36 mouse cellular contexts compared by ENCODE assay signal in the genomic region with DNA sequence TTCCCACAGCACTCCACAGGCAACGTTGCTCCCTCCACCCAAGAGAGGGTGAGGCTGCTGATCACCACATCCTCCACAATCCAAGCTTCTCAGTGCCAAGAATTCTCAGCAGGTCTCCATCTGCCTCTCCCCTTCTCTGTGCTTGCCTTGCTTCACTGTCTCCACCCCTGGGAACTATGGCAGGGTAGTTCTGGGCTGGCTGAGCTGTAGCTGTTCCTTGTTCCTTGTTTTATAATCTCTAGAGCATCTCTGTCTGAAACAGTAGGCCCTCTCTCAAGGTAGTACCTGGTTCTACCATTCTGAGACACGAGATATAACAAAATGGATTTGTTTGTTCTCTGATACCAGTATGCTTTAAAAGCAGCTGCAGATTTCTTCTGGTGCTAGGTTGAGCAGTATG. TPM values are rescaled to one million over a fixed set of nuclear protein-coding genes. Genes with fewer than 3 reads are reported as not detected.
"Had no signal": no experiment of that assay in that cellular context is flagged by ENCODE, and none has a peak within 500 bp of the region (broad histone marks: within the 10 kb centered on the region; RNA-seq: fewer than 3 reads in every experiment).

No protein-coding gene starts in this region.

- H3K9ac ChIP-seq: heart, embryonic 12.5 days; heart, embryonic 13.5 days; heart, embryonic 15.5 days; hindbrain, embryonic 12.5 days; hindbrain, embryonic 13.5 days; hindbrain, embryonic 14.5 days; hindbrain, embryonic 15.5 days; intestine, embryonic 15.5 days; kidney, embryonic 15.5 days had no signal

- ATAC-seq: hindbrain, embryonic 16.5 days; hindbrain, postnatal 0 days; inflammation-experienced regulatory T-cells, adult 6 months; intestine, embryonic 15.5 days; intestine, embryonic 16.5 days; intestine, postnatal 0 days had no signal

- DNase-seq: heart, postnatal 10 days; heart, postnatal 14 days; heart, postnatal 36 days; heart, postnatal 4 days; kidney, adult 11 months; kidney, adult 18-20 months; kidney, adult 2 months; kidney, adult 8-10 months; kidney, adult 9 months; kidney, postnatal 10 days; kidney, postnatal 14 days; kidney, postnatal 25 days; kidney, postnatal 36 days; kidney, postnatal 4 days; layer of hippocampus, adult 9-11 months; layer of hippocampus, postnatal 36 days had no signal

- H3K4me2 ChIP-seq: heart, embryonic 11.5 days; heart, embryonic 12.5 days; heart, embryonic 13.5 days; heart, embryonic 15.5 days; hindbrain, embryonic 12.5 days; hindbrain, embryonic 13.5 days; hindbrain, embryonic 14.5 days; hindbrain, embryonic 15.5 days; intestine, embryonic 15.5 days; kidney, embryonic 15.5 days had no signal

- H3K4me1 ChIP-seq: heart, embryonic 10.5 days; heart, embryonic 12.5 days; heart, embryonic 13.5 days; heart, embryonic 15.5 days; hindbrain, embryonic 10.5 days; hindbrain, embryonic 12.5 days; hindbrain, embryonic 13.5 days; hindbrain, embryonic 15.5 days; intestine, embryonic 15.5 days; kidney, embryonic 15.5 days had no signal

- H3K27ac ChIP-seq: heart, embryonic 10.5 days; heart, embryonic 13.5 days; heart, embryonic 15.5 days; hindbrain, embryonic 10.5 days; hindbrain, embryonic 12.5 days; hindbrain, embryonic 13.5 days; hindbrain, embryonic 14.5 days; hindbrain, embryonic 15.5 days; hindbrain, postnatal 0 days; intestine, embryonic 15.5 days; kidney, embryonic 15.5 days; kidney, postnatal 0 days; layer of hippocampus, adult 2 months; left cerebral cortex, adult 2 months had no signal

- H3K27me3 ChIP-seq: heart, embryonic 12.5 days; heart, embryonic 13.5 days; heart, embryonic 15.5 days; hindbrain, embryonic 12.5 days; hindbrain, embryonic 13.5 days; hindbrain, embryonic 15.5 days; intestine, embryonic 15.5 days; kidney, embryonic 15.5 days had no signal

- H3K36me3 ChIP-seq: heart, embryonic 10.5 days; heart, embryonic 12.5 days; heart, embryonic 13.5 days; heart, embryonic 15.5 days; hindbrain, embryonic 10.5 days; hindbrain, embryonic 12.5 days; hindbrain, embryonic 13.5 days; hindbrain, embryonic 15.5 days; intestine, embryonic 15.5 days; kidney, embryonic 15.5 days had no signal

- H3K4me3 ChIP-seq: heart, embryonic 10.5 days; heart, embryonic 12.5 days; heart, embryonic 13.5 days; heart, embryonic 15.5 days; hindbrain, embryonic 10.5 days; hindbrain, embryonic 12.5 days; hindbrain, embryonic 13.5 days; hindbrain, embryonic 15.5 days; intestine, embryonic 15.5 days; kidney, embryonic 15.5 days; layer of hippocampus, adult 2 months; left cerebral cortex, adult 2 months had no signal

- H3K9me3 ChIP-seq: heart, embryonic 10.5 days; heart, embryonic 12.5 days; heart, embryonic 13.5 days; heart, embryonic 15.5 days; hindbrain, embryonic 10.5 days; hindbrain, embryonic 12.5 days; hindbrain, embryonic 13.5 days; hindbrain, embryonic 15.5 days; intestine, embryonic 15.5 days; kidney, embryonic 15.5 days had no signal

RNA-seq across cellular contexts. Expression of a gene that starts 32.1 kb away (rescaled TPM):
- polyA plus RNA-seq: heart, embryonic 11.5 days; hindbrain, embryonic 13.5 days; inflammation-experienced regulatory T-cells, adult 6 months had no signal
